Mouse (Mus musculus) testis, adult 2 months (tissue): ENCODE data around the gene Rbm38. TPM values are rescaled to one million over a fixed set of nuclear protein-coding genes. Genes with fewer than 3 reads are reported as not detected.

Experiments
- H3K27ac ChIP-seq: fragments of 200-500 bp; 2 replicates; pipeline ENCODE4 v1.5.1; 2012; ENCODE audit warnings: low read depth, low read length; ENCODE audit not compliant: control insufficient read depth, insufficient read depth
- H3K27me3 ChIP-seq: fragments of 200-500 bp; 2 replicates; pipeline ENCODE4 v1.6.1; 2012; ENCODE audit warnings: mild to moderate bottlenecking, low read length, moderate library complexity; ENCODE audit not compliant: control insufficient read depth, insufficient read depth
- H3K36me3 ChIP-seq: fragments of 200-500 bp; 2 replicates; pipeline ENCODE4 v1.6.1; 2012; ENCODE audit warnings: mild to moderate bottlenecking, low read length; ENCODE audit not compliant: control insufficient read depth, insufficient read depth
- H3K4me1 ChIP-seq: fragments of 200-500 bp; 2 replicates; pipeline ENCODE4 v1.6.1; 2012; ENCODE audit warnings: low read length; ENCODE audit not compliant: control insufficient read depth, insufficient read depth
- H3K4me3 ChIP-seq: fragments of 200-500 bp; 2 replicates; pipeline ENCODE4 v1.5.1; 2012; ENCODE audit warnings: low read depth, mild to moderate bottlenecking, low read length, moderate library complexity, mixed read lengths; ENCODE audit not compliant: control insufficient read depth
- CTCF ChIP-seq: fragments of 200-500 bp; IDR thresholded peaks from 2 replicates; pipeline ENCODE4 v1.5.1; 2012; ENCODE audit warnings: low read depth, mild to moderate bottlenecking, inconsistent platforms, low read length, moderate library complexity; ENCODE audit not compliant: control insufficient read depth, insufficient read depth, insufficient replicate concordance
- POLR2A ChIP-seq: fragments of 200-500 bp; IDR thresholded peaks from 2 replicates; pipeline ENCODE4 v1.6.1; 2012; ENCODE audit warnings: low read depth, mild to moderate bottlenecking, inconsistent platforms, low read length, moderate library complexity; ENCODE audit not compliant: control insufficient read depth
- polyA plus RNA-seq: library from polyadenylated mRNA; depleted of rRNA; stranded (reverse); fragments of >200 nt; gene quantifications from 2 replicates; pipeline ENCODE4 v1.2.3, GENCODE M21; 2012

Gene Rbm38
- polyA plus RNA-seq, 1 experiment, result 33.7 TPM

DNA sequence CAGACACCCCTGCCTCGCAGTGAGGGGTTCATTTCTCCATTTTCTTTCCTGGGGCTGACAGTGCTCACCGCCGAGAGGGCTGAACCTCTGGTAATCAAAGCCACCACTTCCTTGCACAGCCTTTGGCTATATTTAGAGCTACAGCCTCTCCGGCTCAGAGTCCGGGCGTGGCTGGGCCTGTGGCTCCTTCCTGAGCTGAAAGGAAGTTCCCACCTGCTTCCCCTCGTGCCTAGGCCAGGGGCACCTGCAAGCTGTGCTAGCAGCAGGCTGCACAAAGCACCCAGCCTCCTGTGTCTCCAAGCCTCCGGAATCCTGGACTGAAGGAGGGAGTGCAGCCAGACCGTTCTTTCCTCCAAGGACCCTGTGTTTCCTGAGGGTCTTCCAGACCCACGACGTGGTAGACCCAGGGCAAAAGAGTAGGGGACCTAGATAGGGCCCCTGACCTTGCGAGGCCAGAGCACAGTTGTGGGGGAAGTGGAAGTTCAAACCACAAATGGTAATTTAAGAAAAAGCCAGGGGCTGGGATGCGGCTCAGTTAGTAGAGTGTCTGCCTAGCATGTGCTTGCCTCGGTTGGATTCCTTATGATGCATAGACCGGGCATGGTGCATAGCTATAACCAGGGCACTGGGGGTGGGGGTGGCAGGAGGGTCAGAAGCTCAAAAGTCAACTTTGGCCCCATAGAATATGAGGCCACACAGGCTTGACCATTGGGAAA is 26.4 kb downstream of the Rbm38 start:
- no peak for TF ChIP-seq POLR2A
- TF ChIP-seq CTCF, result no peak
- H3K4me1 ChIP-seq, result peaks cover 8% of the 10 kb centered on the region; the same call in 1 of the 2 replicates
- no peak overlapping the region for H3K27ac ChIP-seq

GRCm38 (mm10) chr2:173047471-173047870 is 27.2 kb downstream of the Rbm38 start:
- TF ChIP-seq CTCF, result no peak
- no peak for TF ChIP-seq POLR2A
- Histone ChIP-seq H3K27ac (no peak overlapping the region), H3K4me1 (peaks cover 8% of the 10 kb centered on the region; the same call in 1 of the 2 replicates), H3K36me3 (no peaks in the 10 kb centered on the region), H3K4me3 (no peak overlapping the region), H3K27me3 (no peaks in the 10 kb centered on the region)

More for the DNA sequence above, 26.4 kb downstream of the Rbm38 start:
- no peak overlapping the region for H3K4me3 ChIP-seq
- no peaks in the 10 kb centered on the region for H3K27me3 ChIP-seq
- no peaks in the 10 kb centered on the region for H3K36me3 ChIP-seq

DNA sequence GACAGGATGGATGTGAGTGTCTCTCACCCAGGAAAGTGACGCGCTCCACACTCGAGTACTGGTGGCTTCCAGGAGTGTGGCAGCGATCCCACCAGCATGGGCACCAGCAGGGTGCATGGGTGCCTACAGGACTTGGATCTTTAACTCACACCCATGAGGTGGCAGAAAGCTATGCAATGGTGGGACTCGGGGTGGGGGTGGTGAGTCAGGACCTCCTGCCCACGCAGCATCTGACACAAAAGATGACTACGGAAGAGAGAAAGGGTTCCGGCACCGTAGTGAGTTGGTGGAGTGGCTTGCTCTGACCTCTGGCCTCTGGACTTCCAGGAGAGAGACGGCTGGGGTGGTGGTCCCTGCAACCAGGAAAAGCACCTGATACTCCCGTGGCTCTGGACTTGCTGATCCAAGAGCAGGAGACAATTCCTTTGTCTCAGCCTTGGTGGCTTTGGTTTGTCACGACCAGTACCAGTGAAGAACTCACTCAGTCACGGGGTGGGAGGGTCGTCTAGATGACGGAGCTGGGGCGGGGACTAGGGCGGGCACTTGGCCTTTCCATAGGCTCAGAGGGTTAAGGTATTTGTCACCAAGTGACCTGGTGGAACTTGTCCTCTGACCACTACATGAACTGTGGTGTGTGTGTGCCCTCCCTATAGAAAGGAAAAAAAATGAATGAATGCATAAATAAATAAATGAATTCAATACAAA is 27.9 kb downstream of the Rbm38 start:
- H3K27me3 ChIP-seq, result no peaks in the 10 kb centered on the region
- H3K36me3 ChIP-seq, result no peaks in the 10 kb centered on the region
- no peak overlapping the region for H3K4me3 ChIP-seq
- H3K27ac ChIP-seq, result no peak overlapping the region
- TF ChIP-seq POLR2A (no peak), CTCF (no peak)
- peaks cover 8% of the 10 kb centered on the region; the same call in 1 of the 2 replicates for H3K4me1 ChIP-seq

DNA sequence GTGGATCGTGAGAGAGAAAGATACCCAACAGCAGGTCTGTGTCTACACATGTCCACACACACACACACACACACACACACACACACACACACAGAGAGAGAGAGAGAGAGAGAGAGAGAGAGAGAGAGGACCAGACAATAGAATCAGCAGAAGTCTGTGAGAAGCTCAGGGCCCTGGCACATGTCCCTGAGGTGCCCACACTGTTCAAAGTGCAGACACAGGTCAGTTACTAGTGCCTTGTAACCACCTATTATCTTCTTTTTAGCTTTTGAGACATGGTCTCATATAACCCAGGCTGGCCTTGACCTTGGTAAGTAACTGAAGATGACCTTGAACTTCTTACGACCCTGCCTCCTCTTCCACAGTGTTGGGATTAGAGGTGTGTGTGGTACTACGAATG is 28.9 kb downstream of the Rbm38 start:
- Histone ChIP-seq H3K36me3 (no peaks in the 10 kb centered on the region), H3K27me3 (no peaks in the 10 kb centered on the region), H3K4me1 (peaks cover 8% of the 10 kb centered on the region; the same call in 1 of the 2 replicates), H3K4me3 (no peak overlapping the region), H3K27ac (no peak overlapping the region)
- no peak for TF ChIP-seq CTCF
- TF ChIP-seq POLR2A, result no peak

GRCm38 (mm10) chr2:173049817-173050216 is 29.5 kb downstream of the Rbm38 start:
- Histone ChIP-seq H3K27me3 (no peaks in the 10 kb centered on the region), H3K4me1 (peaks cover 8% of the 10 kb centered on the region; the same call in 1 of the 2 replicates), H3K4me3 (no peak overlapping the region), H3K36me3 (no peaks in the 10 kb centered on the region), H3K27ac (no peak overlapping the region)
- no peak for TF ChIP-seq POLR2A
- no peak for TF ChIP-seq CTCF

- H3K36me3 ChIP-seq, result no peaks in the 10 kb centered on the region
- H3K27ac ChIP-seq, result no peak overlapping the region
- no peak for TF ChIP-seq POLR2A
- TF ChIP-seq CTCF, result no peak
- peaks cover 8% of the 10 kb centered on the region; the same call in 1 of the 2 replicates for H3K4me1 ChIP-seq
- H3K27me3 ChIP-seq, result no peaks in the 10 kb centered on the region
- H3K4me3 ChIP-seq, result peak overlapping the region; percentile 73
These were observed 30.5 kb downstream of the Rbm38 start for GRCm38 (mm10) chr2:173050604-173051382.

- no peak overlapping the region for H3K27ac ChIP-seq
- TF ChIP-seq CTCF, result no peak
- TF ChIP-seq POLR2A, result no peak
- H3K4me1 ChIP-seq, result peaks cover 8% of the 10 kb centered on the region; the same call in 1 of the 2 replicates
- H3K27me3 ChIP-seq, result no peaks in the 10 kb centered on the region
- H3K36me3 ChIP-seq, result no peaks in the 10 kb centered on the region
- H3K4me3 ChIP-seq, result no peak overlapping the region
These were observed 32.6 kb downstream of the Rbm38 start for GRCm38 (mm10) chr2:173052881-173053280.
